Mouse (Mus musculus) adrenal gland, postnatal 10 days (tissue): ENCODE results near the gene Sh2d3c. TPM values are rescaled to one million over a fixed set of nuclear protein-coding genes. Genes with fewer than 3 reads are reported as not detected.
A peak's percentile ranks its signal among the peaks of the same experiment; 100 is the strongest.

Source experiments
- DNase-seq: peaks from one replicate; pipeline ENCODE4 v3.0.0; 2021; ENCODE audit warnings: mixed read lengths
- microRNA-seq: library from miRNA; unstranded; fragments of <30 nt; microRNA quantifications from one replicate; pipeline ENCODE4 v1.2.0, GENCODE M21; 2021
- total RNA-seq, 2 experiments: library from RNA; stranded (reverse); gene quantifications; 2 replicates each; pipeline ENCODE4 v1.2.3; 2021

Gene Sh2d3c
- total RNA-seq, 2 experiments from 2014 or later = 28.9 to 35.4 TPM

DNA sequence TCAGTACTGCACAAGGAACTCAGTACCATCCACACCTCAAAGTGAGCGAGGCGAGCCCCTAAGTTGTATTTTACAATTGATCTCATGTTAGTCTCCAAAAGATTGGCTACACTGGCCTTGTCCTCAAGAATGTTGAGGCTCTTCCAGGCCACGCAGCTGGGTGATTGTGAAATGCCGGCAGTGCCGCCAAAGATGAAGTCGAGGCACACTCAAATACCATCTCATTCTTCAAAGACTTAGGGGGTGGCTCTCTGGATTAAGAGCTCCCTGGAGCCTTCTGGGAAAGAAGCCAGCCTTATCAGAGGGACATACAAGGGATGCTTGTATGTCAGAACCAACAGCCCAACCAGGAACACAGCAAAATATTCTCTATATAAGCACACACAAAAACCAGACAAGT is 70.4 kb downstream of the Sh2d3c start:
- DNase-seq = peak; percentile 42

DNA sequence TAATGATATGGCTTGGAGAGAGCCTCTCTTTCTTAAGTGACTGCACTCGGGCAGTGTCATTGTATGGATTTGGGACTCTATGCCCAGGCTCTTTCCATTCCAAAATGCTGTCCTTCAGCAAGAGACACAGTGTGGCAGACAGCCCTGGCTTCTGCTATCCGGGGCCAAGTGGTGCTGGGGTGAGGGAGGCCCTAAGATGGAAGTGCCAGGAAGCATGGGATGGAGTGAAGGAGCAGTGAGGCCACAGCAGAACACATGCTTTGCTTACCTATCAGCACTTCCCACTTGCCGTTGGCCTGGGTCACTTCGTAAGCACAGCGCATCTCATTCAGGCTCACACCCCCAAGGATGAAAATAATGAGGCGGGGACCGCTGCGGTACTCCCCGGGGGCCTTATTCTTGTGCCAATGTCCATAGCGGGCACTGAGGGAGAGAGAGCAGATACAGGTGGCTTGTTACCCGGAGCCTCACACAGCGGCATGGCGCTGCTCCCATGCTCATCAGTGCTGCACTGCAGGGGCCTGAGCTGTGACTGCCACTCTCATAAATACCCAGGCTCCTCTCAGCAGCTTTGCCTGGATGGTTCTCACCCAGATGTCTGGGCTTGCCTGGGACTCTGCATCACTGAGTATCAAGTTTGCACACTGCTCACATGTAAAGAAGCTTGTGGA is 75.0 kb downstream of the Sh2d3c start:
- DNase-seq = no peak

DNA sequence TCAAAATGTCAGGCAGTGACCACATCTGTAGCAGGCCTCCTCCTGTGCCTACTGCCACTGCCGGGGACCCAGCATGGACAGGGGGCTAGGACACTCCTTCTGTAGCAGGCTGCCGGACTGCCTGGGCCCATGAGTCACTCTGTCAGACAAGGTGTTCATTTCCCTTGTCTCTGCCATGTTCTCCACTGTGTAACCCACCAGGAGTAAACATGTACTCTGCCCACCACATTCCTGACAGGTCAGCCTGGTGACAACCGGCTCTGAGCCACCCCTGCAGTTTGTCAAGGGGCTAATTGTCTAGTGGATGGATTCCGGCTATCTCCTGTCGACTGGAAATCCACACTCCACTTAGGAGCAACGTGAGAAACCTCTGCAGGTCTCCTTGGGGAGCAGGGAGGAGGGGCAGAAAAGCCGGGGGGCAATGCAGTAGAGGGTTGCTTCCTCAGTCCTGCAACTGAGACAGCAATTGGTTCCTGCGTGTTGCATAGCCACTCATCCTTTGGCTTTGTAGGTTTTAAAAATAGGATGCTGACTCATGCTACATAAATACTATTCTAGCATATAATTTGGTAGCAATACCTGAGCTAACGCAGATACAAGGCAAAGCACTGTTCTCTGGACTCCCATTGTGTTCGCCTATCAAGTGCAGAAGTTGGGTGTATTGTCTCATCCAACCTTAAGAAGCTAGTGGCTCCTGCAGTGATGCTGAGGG is 77.6 kb downstream of the Sh2d3c start:
- no peak for DNase-seq

Small RNAs within 50 kb of the gene (microRNA-seq; reads per million reads assigned to microRNA genes)
- not detected for gene Gm47291
- not detected for gene Mir2861
- not detected for gene Mir3960
- gene Mir8093 = not detected

Other genes starting within 250 kb of the Sh2d3c start
- 10 to 100 TPM; 24.6 to 26.8 TPM for gene Fam102a, start 185.7 kb upstream of the Sh2d3c start, total RNA-seq
- gene Dpm2, start 150.2 kb upstream of the Sh2d3c start, total RNA-seq = 10 to 100 TPM; 44.4 to 49.9 TPM
- not detected for gene Pip5kl1, start 146.3 kb upstream of the Sh2d3c start, total RNA-seq
- not detected for gene 9430097D07Rik, start 145.4 kb upstream of the Sh2d3c start, total RNA-seq
- gene St6galnac4, start 134.0 kb upstream of the Sh2d3c start, total RNA-seq = 10 to 100 TPM; 14.3 to 14.7 TPM
- 10 to 100 TPM; 55.2 to 64.1 TPM for gene St6galnac6, start 121.3 kb upstream of the Sh2d3c start, total RNA-seq
- gene Ak1, start 99.3 kb upstream of the Sh2d3c start, total RNA-seq = 100 to 1,000 TPM in 1 of 2 experiments, 10 to 100 TPM in 1; 71.5 to 143 TPM
- 10 to 100 TPM; 97.9 to 99.9 TPM for gene Eng, start 74.5 kb upstream of the Sh2d3c start, total RNA-seq
- gene Fpgs, start 16.9 kb upstream of the Sh2d3c start, total RNA-seq = 10 to 100 TPM; 27.1 to 37.6 TPM
- 10 to 100 TPM; 65.5 to 70.9 TPM for gene Cdk9, start 8.0 kb upstream of the Sh2d3c start, total RNA-seq
- gene 6330409D20Rik, start 20.0 kb downstream of the Sh2d3c start, total RNA-seq = under 1 TPM in 1 of 2 experiments, not detected in 1; 0.30 TPM
- 10 to 100 TPM; 27.7 to 32.6 TPM for gene Tor2a, start 36.2 kb downstream of the Sh2d3c start, total RNA-seq
- under 1 TPM in 1 of 2 experiments, not detected in 1; 0.15 TPM for gene Ttc16, start 54.6 kb downstream of the Sh2d3c start, total RNA-seq
- 1 to 10 TPM; 4.8 to 5.0 TPM for gene Ptrh1, start 54.7 kb downstream of the Sh2d3c start, total RNA-seq
- gene Cfap157, start 63.4 kb downstream of the Sh2d3c start, total RNA-seq = not detected
- 10 to 100 TPM; 23.7 to 35.7 TPM for gene Stxbp1, start 126.2 kb downstream of the Sh2d3c start, total RNA-seq
- gene Fam129b, start 155.1 kb downstream of the Sh2d3c start, total RNA-seq = 10 to 100 TPM; 28.9 to 30.7 TPM
- gene Rpl12, start 240.5 kb downstream of the Sh2d3c start, total RNA-seq = 100 to 1,000 TPM; 174 to 187 TPM
- 10 to 100 TPM; 14.6 to 23.7 TPM for gene Lrsam1, start 240.6 kb downstream of the Sh2d3c start, total RNA-seq